Mouse (Mus musculus) cerebellum, postnatal 25 days (tissue): ENCODE measurements around the gene Trpv1.

Source experiments
- DNase-seq, 2 experiments: peaks; one replicate each; pipeline ENCODE4 v3.0.0; 2021; ENCODE audit warnings: mixed read lengths in 2 of 2

Gene Trpv1

DNA sequence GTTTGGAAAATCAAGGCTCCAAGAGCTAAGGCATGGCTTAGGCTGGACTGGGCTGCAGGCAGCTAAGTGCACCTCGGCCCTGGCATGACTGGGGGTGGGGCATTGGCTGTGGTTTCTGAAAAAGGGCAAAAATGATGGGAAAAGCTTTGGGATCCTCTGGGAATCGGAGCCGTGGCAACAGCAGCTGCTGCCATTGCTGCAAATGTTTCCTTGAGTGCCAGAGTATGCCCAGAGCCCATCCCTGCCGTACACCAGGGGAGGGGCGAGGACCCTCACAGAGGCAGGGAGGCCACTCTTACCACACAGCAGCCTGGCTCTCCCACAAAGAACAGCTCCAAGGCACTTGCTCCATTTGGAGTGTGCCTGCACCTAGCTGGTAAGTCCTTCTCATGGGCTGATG lies at the start of gene Trpv1:
Gene Trpv1 (plus strand): TSS at position 301 of the 400 bp plus-strand sequence.
- no peak for DNase-seq

DNA sequence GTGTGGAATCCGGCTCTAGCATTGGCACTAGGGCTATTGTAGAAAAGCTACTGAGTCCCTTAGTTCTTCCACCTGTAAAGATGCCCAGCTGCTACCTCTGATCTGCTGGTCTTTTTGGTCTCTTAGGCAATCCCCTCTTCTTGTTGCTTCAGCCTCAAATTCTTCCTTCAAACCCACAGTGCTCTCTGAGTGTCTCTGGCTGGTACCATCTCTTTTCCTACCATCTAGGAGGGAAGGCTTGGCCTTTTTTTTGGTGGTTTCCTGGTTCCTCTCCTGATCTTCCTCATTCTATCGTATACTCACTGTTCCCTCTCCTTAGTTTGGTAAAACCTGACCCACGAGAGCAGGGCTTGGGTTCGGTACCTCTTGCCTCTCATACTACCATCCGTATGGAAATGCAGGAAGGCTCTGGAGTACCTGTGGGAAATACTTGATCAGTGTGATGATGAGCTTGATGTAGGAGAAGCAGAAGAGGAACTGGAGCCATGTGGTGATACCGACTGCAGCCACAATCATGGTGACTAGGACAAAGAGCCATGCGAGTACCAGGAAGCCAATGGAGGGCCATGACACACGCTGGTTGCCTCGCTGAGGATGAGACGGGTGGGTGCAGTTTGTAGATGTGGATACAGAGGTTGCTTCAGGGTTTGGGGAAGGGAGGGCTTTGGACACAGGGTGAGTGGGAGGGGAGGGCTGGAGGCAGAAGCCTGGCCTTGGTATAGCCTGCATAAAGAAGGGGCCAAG lies 48.0 kb upstream of the Trpv1 start:
- DNase-seq, result no peak

DNA sequence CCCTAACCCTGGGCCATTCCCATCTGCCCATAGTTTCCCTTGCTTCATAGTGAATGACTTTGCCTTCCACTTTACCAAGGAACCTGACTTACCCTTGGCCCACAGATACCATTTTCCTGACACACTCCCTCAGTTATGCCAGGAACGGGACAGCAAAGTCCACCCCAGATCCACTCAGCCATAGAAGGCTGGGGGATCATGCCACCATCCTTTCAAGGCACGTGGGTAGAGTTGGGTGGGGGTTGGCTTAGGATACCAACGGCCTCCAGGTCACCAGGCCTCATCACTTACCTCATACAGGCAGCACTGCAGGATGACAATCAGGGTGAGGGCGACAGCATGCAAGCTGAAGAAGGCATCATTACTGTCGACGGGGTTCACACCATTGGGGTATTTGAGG lies 46.9 kb upstream of the Trpv1 start:
- DNase-seq, result no peak

DNA sequence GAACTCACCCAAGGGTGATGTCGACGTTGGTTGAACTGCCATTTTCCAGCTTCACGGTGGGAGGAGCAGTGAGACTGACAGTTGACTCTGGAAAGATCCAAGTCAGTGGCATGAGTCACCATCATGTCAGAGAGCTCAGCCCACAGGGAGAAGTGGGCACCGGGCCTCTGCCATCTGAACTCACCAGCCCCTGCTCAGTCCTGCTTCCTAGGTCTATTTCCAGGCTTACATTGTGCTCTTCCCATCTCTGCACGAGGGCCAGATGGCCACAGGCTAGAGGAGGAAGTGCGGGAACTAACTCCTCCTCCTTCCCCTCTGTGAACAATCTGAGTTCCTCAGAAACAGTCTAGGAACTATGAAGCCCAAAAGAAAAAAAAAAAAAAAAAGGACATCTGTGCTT lies 41.0 kb upstream of the Trpv1 start:
- peak; percentile 77 to 82 for DNase-seq

DNA sequence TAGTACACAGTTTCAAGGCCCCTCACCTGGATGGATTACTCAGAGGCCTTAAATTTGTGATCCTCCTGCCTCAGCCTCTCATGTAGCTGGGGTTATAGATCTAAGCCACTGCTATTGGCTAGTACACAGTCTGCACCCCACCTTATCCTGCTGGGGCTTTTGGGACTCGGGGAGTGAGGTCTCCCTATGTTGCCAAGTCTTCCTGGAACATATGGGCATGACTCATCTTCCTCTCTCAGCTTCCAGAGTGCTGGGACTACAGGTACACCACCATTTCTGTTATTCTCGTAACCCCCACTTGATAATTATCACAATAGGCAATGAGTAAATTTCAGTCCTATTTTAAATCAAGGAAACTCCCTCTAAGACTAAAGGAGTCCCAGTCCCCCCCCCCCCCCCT lies 39.6 kb upstream of the Trpv1 start:
- no peak for DNase-seq

DNA sequence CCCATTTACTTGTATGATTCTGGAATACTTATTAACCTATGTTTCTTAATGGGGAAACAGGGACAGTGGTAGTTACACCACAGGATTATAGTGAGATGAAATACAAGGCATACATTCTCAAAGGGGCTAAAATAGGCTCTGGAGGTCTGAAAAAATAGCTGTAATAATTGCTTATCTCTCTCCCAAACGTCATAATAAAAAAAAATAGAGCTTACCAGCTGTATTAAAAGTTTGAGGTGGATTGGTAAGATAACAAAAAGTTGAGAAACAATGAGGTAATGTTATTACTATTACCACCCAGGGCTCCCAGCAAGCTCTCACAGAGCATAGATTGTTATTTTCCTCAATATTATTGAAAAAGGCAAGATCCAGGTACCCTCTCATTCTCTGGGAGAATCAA lies 35.9 kb upstream of the Trpv1 start:
- DNase-seq, result no peak

DNA sequence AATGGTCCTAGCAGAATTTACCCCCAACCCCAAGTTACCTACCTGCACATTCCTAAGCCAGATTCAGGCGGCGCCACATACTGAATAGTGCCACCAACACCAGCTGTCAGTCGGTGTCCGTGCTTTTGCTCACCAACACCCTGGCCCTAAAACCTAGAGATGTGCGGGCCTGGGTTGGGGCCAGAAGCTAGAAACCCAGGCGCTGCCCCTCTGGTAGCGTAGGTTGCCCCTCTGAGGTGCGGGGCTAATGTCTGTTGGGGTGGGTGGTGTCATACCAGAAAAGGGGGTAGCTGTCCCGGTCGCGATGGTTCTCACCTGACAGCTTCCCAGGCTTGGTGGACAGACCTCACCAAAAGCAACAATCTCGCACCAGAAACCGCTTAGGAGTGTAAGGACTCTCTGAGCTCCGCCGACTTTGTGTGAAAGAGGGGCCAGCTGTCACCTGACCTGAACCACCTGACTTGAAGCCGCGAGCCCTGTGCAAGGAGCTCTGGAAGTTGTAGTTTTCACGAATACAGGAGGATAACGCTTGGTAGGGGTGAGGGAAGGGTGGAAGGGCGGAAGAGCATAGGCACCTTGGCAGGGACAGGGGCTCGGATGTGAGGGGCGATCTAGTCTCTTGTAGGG lies 35.4 kb upstream of the Trpv1 start, which contains the start of gene Ctns:
Gene Ctns (minus strand): TSS at position 440 of the 627 bp plus-strand sequence.
- peak in 1 of 2 experiments; percentile 87 for DNase-seq

DNA sequence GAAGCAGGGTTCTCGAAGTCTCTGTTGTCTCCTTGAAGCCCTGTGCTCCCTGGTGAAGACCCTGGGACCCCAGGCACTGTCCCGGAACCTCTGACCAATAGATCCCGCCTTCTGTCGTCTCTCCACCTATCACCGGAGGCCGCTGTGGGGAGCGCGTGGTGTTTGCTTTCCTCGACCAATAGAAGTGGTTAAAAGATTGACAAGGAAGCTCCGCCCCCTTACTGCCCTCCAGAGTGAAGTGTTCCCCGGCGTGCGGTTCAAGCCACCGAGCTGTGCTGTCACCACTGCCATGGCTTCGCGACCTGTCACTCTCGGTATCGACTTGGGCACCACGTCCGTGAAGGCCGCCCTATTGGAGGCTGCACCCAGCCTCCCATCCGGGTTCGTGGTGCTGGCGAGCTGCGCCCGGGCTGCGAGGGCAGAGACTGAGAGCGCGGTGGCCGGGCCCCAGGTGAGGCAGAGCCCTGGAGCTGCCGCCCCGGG lies 34.8 kb upstream of the Trpv1 start, which contains the start of gene Shpk:
Gene Shpk (plus strand): TSS at position 231 of the 483 bp plus-strand sequence.
- peak; percentile 96 to 97 for DNase-seq

DNA sequence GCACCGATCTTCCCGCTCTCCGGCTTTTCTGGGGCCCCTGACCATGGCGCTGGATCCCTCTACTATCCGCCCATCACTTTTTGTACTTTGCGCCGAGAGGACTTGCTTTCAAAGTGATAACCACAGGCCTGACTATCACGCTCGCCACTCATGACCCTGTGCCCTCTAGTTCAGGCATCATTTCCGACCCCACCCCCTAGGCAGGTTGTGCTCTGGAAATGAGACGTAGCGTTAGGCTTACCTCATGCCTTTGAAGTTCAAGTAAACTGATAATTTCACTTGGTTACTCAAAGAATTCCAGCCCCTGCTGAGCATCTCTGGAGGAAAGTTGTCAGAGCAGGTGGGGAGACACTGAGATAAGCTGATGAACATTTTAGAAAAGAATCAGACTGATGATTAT lies 34.2 kb upstream of the Trpv1 start:
- DNase-seq, result no peak

DNA sequence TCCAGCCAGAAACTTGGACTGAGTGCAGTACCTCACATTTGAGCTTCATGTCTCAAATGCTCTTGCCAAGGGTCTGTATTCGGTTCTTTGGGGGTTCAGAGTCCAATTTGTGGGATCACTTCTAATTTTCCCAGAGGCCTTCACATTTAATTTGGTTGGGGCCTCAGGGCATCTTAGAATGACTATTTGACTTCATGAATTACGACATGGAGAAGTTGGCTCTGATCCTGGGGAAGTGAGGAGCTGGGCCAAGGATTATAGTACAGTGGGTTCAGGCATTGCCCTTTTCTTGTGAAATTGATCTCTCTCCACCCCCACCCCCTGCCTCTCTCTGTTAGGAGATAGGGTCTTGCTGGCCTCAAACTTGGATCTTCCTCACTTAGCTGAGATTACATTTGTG lies 33.1 kb upstream of the Trpv1 start:
- no peak for DNase-seq

DNA sequence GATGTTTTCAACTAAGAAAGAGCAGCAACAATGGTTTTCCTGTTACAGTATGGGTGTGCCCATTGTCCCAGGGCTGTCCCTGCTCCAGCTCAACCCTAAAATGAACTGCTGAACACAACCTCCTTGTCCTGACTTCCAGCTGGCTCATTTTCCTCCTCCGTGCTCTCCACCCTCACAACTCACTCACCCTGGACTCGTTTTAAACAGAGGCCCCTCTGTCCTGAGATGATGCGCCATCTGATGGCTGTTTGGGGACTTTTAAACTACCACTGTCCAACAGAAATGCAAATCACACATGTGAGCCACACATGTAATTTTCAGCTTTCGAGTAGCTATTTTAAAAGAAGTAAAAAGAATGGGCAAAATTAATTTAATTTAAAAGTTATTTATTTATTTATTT lies 32.5 kb upstream of the Trpv1 start:
- DNase-seq, result peak in 1 of 2 experiments; percentile 38

DNA sequence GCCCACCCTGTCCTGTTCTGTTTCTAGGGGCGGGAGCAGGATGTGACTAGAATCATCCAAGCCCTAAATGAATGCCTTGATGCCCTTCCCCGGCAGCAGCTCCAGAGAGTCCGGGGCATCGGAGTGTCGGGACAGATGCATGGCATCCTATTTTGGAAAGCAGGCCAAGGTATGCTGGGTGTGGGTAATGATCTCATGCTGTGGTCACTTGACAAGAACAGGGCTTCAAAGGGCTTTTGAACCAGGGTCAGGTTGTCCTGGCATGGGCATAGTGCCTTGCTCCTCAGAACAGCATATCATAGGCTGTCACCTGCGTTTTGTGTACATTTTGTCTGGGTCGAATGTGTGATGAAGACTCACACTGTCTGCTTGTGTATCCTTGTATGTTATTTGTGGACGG lies 30.2 kb upstream of the Trpv1 start:
- DNase-seq, result no peak

DNA sequence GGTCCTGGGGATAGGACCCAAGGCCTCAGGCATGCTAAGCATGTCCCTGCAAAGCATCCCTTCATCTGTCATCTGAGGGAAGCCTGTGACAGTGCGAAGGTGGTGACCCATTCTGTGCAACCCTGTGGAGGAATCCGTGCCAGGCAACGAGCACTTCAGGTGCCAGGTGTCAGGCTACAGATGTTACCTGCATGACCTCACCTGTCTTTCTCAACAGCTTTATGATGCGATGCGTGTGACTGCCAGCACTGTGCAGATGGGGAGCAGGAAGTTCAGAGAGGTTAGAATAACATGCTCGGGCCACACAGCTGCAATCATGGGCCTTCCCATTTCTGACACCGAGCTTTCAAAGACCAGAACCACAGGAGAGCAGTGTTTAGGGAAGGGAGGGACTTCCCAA lies 28.9 kb upstream of the Trpv1 start:
- DNase-seq, result no peak

DNA sequence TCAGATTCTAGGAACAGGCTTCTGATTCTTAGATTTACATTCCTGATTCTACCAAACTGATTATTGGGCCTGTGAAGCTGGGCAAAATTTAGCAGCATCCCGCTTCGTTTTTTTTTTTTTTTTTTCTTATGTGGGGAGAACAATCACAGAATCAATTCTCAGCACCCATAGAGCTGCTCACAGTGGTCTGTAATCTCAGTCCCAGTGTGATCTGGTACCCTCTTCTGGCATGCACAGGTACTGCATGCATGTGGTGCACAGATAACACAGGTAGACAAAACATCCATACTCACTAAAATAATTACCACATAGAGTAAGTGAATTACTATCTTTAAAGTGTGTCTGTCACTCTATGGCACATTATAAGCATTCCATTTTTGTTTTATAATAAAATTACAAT lies 26.5 kb upstream of the Trpv1 start:
- no peak for DNase-seq

DNA sequence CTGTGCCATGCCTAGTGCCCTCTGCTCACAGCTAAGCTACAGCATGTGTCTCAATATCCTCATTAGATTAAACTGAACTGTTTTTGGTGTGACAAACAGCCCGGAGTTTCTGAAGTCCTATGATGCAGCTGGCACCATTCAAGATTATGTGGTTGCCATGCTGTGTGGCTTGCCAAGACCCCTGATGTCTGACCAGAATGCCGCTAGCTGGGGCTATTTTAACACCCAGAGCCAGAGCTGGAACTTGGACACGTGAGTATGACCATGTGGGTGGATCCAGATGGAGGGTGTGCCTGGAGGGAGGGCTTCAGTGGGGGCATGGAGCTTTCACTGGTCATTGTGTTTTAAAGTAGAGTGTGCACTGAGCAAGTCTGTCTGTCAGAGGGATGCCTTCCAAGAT lies 20.1 kb upstream of the Trpv1 start:
- no peak for DNase-seq

DNA sequence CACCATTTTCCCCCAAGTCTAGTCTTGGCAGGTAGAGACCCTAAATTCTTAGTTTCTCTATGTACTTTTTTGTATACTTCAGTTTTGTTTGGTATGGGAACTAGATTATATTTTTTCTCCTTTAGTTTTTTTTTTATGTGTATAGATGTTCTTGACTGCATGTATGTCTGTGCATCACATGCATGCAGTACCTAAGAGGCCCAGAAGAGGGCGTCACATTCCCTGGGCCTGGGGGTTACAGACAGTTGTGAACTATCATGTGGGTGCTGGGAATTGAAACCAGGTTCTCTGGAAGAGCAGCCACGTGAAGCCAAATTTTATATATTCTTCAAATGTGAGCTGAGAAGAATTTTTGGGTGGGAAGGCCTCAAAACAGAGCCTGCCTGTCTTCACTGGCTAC lies 14.4 kb upstream of the Trpv1 start:
- no peak for DNase-seq

DNA sequence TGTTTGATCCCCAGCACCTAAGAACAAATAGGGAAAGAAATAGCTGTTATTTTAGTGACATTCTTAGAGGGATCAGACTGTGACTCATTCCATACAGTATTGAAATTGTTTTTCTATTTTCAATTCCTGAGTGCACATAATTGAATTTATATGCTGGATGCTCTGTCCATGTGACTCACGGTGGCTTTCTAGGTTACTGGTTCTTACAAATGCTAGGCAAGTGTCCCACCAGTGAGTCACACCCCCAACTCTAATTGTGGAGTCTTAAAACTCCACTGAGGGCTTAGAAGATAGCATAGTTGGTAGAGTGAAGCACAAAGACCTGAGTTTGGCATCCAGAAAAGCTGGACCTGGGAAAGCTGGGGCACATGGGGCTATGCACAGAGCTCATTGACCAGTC lies 13.4 kb upstream of the Trpv1 start:
- no peak for DNase-seq

DNA sequence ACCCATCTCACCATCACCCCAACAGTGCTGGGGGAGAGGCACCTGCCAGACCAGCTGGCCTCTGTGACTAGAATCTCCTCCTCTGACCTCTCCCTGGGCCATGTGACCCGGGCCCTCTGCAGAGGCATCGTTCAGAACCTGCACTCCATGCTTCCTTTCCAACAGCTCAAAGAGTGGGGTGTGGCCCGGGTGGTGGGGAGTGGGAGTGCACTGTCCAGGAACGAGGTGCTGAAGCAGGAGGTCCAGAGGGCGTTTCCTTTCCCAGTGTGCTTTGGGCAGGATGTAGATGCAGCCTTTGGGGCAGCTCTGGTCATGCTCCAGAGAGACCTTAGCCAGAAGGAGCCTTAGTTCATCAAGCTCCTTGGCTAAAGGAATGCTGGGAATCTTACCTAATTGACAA lies 11.2 kb upstream of the Trpv1 start:
- DNase-seq, result no peak

DNA sequence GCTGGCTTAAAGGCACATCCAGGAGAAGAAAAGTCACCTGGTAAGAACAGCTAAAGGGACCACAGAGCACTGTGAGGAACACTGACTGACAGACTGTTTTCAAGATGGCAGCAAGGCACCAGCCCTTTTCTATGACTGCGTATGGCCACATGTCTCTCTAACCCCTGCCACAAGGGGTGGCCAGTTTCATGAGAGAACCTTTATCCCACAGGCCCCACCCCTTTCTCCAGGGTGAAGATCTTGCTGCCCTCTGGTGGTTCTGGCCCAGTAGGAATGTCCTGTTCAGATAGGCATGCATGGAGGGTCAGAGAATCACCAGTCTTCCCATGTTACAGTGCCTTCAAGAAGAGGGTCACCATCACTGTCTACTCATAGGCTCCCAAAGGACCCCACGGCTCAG lies 10.1 kb upstream of the Trpv1 start:
- peak in 1 of 2 experiments; percentile 21 for DNase-seq

DNA sequence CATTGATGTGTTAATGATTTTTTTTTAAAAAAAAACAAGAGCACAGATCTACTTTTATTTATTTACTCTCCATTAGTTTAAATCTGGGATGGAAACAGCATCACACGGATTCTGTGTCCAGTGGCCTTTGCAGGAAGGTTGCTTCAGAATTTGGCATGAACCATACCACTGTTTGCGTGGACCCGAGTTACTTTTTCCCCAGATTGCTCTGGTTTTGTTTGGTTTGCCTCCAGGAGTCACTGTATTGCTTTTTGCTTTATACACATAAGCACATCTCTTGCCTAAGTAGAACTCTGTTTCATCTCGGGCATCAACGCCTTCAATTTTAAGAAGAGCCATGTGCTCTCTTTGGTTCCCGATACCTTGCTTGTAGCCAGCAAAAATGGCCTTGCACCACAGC lies 8.2 kb upstream of the Trpv1 start:
- no peak for DNase-seq

DNA sequence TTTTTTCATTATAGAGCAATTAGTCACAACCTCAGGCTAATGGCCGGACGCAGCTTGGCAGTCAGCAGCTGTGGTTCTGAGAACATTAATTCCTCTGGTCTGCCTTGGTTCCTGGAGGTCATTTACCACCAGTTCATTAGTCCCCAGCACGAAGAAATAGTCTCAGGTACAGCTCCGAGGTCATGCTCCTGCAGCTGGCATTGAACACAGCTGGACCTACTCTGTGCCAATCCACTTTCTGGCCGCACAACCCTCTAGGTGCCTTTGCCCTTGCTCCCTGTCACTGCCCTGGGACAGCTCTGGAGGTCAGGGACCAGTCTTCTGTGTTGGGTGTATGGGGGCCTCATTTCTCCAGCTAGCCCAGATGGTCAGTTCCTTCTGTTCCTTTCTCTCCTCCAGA lies 5.2 kb upstream of the Trpv1 start:
- DNase-seq, result no peak

DNA sequence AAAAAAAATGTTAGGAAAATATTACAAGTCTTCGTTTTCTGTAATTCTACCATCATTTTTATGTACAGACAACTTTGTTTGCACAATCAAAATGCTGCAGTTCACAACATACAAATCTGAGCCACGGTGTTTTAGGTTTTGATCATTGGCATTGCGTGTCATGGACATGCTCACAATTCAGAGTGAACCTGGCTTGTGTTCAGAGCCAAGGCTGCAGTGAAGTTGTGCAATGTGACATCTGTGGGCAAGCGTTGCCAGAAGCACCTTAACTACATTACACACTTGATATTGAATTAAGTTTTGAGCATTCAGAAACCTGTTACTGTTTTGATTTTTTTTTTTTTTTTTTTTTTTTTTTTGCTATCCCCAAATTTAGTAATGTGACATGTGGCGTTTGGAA lies 4.0 kb upstream of the Trpv1 start:
- DNase-seq, result no peak

DNA sequence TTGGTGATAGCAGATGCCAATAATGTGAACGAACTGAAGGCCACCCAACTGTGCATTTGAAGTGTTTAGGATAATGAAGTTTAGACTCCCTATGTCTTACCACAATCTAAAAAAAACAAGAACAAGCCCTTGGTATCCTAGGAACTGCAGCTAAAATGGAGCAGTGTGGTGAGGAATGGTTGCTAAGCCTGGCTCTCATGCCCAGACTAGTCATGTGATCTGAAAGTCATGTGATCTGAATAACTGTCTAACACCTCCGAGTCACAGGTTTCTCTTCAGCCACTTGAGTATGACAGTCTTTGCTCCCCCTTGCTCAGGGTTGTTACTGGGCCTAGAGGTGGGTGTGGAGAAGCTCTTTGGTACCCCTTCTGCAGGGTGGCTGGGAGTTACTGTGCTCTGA lies 1.6 kb upstream of the Trpv1 start:
- DNase-seq, result no peak

DNA sequence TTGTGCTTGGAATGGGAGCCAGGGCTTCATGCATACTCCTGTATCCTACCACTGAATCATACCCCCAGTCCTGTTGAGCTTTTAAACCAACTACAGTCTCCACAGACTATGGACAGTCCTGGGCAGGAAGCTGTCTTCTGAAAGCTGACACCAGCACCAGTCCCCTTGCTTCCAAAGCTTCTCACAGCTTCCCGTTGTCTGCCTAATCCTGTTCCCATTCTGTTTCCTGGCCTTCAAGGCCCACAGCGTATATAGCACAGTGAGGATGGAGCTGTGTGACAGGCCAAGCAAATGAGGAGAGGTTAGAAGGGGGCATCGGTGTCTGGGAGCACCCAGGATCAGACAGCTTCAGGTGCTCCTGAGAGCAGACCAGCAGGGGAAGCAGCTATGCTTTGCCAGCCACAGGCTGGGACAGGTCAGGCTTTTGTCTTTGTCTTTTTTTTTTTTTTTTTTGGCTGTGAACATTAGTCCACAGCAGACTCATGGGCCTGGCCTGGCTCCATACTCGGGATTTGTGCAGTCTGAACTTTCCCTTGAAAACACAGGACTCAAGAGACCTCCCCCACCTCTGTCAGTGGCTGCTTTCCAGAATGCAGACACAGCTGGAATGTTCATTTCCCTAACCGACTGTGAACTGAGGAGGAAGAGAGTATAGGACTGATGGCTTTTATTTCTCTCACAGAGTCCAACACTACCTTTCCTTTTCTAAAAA lies 2.1 kb downstream of the Trpv1 start:
- no peak for DNase-seq
